Mouse (Mus musculus) megakaryocyte, adult 5-6 weeks (primary cell): ENCODE data around the gene Aldh1l1. TPM values are rescaled to one million over a fixed set of nuclear protein-coding genes. Genes with fewer than 3 reads are reported as not detected.

Source experiments
- ATAC-seq: 2 replicates; pipeline ENCODE4 v1.8.0; 2016; ENCODE audit warnings: mild to moderate bottlenecking, inconsistent platforms; ENCODE audit not compliant: poor library complexity, severe bottlenecking
- total RNA-seq, 2 experiments: library from RNA; stranded (forward) in 1 of 2; stranded (reverse) in 1 of 2; fragments of 153-499, 151-499 nt in 1 of 2; fragments of 221-1000, 200-1000 nt in 1 of 2; gene quantifications; 2 replicates each; pipeline versions ENCODE4 v1.2.3 to v1.2.4; 2015 to 2017

Gene Aldh1l1
- total RNA-seq, 2 experiments from 2014 or later = 0.31 to 0.55 TPM

DNA sequence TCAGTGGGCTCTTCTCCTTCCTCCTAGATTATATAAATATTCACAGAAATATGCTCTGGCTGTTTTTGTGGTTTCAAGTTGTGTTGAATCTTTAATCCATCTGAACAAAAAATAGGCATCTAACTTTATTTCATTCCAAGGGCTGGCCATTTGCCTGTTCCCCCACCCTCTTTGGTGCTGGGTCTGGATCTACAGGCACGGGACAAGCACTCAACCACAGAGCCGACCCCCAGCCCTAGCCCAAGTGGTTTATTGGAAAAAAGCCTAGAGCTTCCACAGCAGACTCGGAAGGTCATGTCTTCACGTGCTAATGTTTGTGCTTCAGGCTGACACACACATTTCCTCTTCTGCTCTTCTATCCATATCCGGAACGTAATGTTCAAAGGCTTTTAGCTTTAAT, 19.7 kb downstream of the Aldh1l1 start:
- no peak for ATAC-seq

DNA sequence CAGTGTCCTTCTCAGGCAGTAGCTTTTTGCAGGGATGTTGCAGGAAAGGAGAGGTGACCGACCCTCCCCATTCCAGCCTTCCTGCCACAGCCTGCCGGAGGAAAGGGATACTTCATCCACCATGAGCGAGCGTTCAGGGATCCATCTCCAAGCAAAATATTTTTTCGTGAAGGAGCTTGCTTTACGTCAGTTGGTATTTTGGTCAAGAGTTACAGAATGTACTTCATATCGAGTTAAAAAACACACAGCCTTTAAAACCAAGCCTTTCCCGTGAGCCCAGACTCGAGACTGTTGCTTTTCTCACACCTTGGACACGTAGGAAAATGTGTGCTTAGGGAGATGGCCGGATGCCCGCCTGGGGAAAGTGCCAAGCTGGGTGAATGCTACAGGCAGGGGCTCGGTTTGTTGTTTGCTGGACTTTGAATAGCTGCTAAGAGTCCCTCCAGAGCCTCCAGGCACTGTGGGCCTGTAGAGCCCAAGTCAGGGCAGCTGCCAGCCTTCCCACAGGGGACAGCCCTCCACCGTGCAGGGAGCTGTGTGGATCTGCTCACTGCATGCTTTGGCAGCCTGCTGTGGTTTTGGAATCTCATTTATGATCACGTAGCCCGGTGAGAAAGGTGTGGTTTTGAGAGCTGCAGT, 20.6 kb downstream of the Aldh1l1 start:
- ATAC-seq = no peak

- ATAC-seq = no peak
Observed at GRCm38 (mm10) chr6:90507443-90507842, 21.2 kb downstream of the Aldh1l1 start.

DNA sequence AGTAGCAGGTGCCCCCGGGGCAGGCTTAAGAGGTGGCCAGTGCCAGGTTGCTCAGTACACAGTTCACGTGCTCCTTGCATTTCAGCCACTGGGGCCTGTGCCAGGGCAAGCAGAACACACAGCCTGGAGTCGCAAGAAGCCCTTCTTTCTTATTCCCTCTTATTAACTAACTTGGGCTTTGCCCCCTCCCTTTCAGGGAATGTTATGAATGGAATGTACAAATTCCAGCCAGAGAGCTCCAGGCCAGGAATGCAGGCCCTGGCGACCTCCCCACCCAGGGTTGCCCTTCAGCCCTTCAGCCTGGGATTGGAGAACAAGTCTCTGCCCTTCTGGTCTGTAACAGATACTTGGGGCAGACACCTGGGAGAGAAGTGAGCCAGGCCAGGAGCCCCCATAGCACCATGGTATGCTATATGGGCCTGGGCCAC, 22.0 kb downstream of the Aldh1l1 start:
- no peak for ATAC-seq

GRCm38 (mm10) chr6:90509085-90509484, 22.9 kb downstream of the Aldh1l1 start:
- ATAC-seq = no peak

- no peak for ATAC-seq
Observed at GRCm38 (mm10) chr6:90512416-90512815, 26.2 kb downstream of the Aldh1l1 start.

DNA sequence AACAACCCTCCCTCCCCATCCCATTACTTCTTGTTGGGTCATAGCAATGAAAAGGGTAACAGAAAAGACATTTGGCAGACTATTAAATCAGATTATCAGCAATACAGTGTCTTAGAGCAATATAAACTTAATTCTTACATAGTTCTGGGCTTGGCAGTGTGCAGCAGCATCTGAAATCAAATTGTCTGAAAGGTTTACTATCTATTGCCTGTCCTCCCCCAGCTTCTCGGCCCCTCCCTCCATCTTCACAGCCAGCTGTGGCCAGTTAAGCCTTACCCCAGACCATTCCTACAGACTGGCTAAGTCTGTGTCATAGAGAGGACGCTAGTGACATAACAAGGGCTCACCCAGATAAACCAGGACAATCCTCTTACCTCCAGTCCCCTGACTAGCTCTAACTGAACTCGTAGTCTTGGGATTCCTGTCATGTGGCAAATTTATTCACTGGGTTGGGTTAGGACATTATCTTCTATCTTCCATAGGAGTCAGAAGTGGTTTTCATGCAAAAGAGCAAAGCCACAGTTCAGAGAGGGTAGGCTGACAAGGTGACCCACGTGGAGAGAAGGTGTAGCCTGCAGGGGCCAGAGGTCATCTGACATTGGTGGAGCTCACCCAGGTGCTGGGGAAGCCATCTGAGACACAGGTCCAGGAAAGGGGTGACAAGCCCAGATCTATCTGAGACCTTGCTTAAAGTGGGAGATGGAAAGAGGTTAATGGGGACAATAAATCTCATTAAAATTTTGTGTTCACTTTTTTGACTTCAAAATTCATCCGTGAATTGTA, 27.0 kb downstream of the Aldh1l1 start:
- ATAC-seq = no peak

- no peak for ATAC-seq
Observed at GRCm38 (mm10) chr6:90514369-90514768, 28.1 kb downstream of the Aldh1l1 start.

GRCm38 (mm10) chr6:90514883-90515405, 28.7 kb downstream of the Aldh1l1 start:
- 0 out of 2 replicates have a peak, but pooled peaks have one; percentile 35 for ATAC-seq

- no peak for ATAC-seq
Observed at GRCm38 (mm10) chr6:90518892-90519291, 32.7 kb downstream of the Aldh1l1 start.

DNA sequence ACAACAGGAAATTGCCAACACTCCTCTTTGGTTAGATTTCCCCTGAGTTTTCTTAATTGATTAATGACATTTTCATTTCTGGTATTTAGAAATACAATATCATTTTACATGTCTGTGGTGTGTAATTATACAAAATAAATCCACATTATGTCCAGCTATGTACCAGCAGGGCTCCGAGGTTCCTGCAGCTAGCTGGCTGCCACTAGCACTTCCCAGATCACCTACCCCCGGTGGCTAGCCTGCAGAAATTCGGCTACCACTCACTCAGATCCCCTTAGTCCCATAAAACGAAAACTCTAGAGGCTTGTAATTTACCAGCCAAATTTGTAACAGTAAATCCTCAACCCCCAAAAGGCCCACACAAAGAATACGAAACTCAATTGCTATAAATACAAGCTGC, 33.1 kb downstream of the Aldh1l1 start:
- ATAC-seq = no peak

DNA sequence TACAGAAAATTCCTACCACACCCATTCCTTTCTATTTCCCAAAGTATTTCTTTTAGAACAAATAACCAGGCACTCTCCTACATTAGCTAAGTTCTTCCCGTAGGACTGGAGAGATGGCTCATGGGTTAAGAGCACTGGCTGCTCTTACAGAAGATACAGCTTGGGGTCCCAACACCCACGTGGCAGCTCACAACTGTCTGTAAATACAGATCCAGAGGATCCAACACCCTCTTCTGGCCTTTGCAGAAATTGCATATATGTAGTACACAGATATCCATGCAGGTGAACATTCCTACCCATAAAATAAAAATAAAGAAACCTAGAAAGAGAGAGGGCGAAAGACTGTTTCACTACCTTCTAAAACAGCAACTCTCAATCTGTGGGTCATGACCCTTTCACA, 40.2 kb downstream of the Aldh1l1 start:
- no peak for ATAC-seq

- ATAC-seq = no peak
Observed at GRCm38 (mm10) chr6:90529461-90530046, 43.3 kb downstream of the Aldh1l1 start.

DNA sequence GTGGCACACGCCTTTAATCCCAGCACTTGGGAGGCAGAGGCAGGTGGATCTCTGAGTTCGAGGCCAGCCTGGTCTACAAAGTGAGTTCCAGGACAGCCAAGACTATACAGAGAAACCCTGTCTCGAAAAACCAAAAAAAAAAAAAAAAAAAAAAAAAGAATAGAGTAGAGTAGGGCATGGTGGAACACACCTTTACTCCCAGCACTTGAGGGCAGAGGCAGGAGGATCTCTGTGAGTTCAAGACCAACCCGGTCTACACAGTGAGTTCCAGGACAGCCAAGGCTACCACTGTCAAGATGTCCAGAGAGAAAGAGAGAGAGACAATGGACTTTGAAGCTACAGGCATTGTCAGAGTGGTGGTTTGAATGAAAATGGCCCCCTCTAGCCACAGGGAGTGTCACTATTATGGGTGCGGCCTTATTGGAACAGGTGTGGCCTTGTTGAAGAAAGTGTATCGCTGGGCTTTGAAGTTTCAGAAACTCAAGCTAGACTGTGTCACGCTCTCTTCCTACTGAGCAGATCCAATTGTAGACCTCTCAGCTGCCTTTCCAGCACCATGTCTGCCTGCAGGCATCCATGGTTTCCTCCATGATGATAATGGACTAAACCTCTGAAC, 46.5 kb downstream of the Aldh1l1 start:
- ATAC-seq = no peak

DNA sequence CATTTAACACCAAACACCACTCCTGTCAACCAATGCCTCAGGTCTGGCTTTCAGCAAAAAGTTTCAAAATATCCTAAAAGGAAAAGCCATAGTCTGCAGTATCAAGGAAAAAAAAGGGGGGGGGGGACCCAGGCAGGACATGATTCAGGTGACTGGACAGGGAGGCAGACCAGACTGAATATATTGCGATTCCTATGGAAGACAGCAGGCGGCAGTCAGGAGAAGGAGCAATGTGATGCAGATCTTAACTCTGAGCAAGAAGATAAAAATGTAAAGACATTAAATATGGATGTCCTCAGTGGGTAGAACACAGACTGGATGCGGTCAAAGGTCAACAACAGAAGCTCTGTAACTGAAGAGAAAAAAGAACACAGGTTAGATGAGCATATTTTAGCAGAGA, 47.3 kb downstream of the Aldh1l1 start:
- no peak for ATAC-seq

DNA sequence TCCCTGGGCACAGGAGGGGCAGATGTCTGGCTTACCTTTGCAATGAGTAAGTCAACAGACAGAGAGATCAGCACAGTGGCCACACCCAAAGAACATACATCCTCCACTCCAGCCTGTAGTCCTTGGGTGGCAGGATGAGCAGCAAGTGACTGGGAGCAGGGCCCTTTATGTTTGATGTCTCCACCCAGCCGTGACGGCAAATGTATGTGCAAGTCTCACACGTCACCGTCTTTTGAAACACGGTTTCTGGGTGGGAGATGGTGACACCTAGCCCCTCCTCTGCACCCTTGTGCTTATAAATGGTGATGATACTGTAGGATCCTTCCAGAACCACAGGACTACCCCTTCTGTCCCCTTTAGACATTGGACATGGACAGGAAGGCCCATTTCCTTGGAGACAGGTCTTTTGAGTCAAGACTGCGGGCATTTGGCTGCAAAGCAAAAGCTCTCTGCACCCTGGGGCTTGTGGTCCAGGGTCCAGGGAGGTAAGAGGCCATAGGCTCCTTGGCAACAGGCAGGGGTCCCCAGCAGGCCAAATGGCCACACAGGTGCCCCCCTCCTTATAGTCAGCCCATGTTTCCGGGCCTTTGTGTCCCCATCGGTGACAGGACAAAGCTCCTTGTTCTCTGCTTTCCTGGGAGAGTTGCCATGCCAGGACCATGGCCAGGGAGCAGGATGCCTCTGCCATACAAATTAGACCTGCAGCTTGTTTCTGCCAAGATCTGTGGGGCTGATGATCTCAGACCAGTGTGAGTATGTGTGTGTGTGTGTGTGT, 48.7 kb downstream of the Aldh1l1 start:
- ATAC-seq = no peak

DNA sequence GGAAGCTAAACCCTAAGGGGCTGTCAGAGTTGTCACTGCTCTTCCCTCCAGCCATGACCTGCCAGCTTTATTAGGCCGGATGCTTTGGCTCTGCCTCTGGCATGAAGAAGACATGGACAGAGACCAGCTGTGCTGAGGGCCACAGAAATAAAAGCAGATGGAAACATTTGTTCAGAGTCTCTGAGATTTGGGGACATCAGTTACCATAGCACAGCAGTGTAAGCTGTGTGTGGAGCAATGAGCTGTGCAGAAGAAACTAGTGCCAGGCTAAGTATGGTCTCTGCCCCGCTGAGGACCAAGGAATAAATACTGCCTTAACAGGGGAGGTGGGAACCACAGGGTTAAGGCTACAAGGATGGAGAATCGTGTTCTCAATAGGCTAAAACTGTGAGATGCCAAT, 50.6 kb downstream of the Aldh1l1 start:
- no peak for ATAC-seq

DNA sequence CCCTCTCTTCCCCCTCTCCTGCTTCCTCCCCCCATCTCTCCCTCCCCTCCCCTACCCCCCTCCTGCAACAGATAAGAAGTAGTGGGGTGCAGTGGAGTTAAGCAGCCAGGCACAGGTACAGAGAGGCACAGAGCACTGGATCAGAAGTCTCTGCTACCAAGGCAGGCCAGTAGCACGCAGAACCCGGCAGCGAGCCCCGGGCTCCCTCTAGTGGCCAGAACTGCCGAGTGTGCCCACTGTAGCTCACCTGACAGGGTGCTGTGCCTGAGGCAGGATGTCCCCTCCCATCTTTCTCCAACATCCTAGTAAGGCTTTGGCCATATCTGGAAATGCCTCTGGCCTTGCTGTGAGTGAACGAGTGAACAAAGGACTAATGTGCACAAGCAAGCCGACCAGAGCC, 51.7 kb downstream of the Aldh1l1 start:
- ATAC-seq = peak; percentile 91

- no peak for ATAC-seq
Observed at GRCm38 (mm10) chr6:90539271-90539670, 53.0 kb downstream of the Aldh1l1 start.

GRCm38 (mm10) chr6:90540520-90540919, 54.3 kb downstream of the Aldh1l1 start:
- no peak for ATAC-seq

DNA sequence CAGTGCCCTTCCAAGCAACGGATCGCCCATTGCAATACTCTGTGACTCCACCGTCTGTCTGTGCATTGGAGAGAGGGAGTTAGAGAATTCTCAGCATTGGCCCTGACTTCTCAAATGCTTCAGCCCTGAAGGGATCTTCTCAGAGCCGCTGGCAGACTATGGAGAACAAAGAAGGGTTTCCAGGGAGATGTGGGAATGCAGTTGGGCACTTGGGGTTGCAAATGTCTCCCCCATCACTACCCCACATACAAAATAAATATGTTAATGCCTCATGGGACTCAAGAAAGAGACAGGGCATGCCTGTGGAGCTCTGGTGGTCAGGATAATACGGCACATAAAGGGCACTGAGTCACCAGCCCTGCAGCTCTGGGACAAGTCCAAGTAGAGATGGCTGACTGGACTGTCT, 55.1 kb downstream of the Aldh1l1 start:
- no peak for ATAC-seq
